Mouse (Mus musculus) intestine, postnatal 0 days (tissue): ENCODE measurements around the gene Gmds. TPM values are rescaled to one million over a fixed set of nuclear protein-coding genes. Genes with fewer than 3 reads are reported as not detected.

Experiments used
- ATAC-seq: fragments of 200-750 bp; cut with Nextera tagmentation; 2 replicates; pipeline ENCODE4 v1.8.0; 2017; ENCODE audit warnings: mild to moderate bottlenecking, moderate TSS enrichment, moderate library complexity
- H3K27ac ChIP-seq: fragments of 300-500 bp; sonication (generic); 2 replicates; pipeline ENCODE4 v1.5.1; 2014; ENCODE audit warnings: mild to moderate bottlenecking, low read depth, low read length, moderate library complexity
- H3K27me3 ChIP-seq: fragments of 300-500 bp; sonication (generic); replicated peaks from 2 replicates; pipeline ENCODE4 v1.6.1; 2014; ENCODE audit warnings: low read length, mixed read lengths; ENCODE audit not compliant: control insufficient read depth, insufficient read depth
- H3K36me3 ChIP-seq: fragments of 300-500 bp; sonication (generic); 2 replicates; pipeline ENCODE4 v1.6.1; 2014; ENCODE audit warnings: mild to moderate bottlenecking, moderate library complexity; ENCODE audit not compliant: control insufficient read depth, insufficient read depth
- H3K4me1 ChIP-seq: fragments of 300-500 bp; sonication (generic); replicated peaks from 2 replicates; pipeline ENCODE4 v1.6.1; 2014; ENCODE audit warnings: antibody characterized with exemption, low read length, mixed read lengths; ENCODE audit not compliant: control insufficient read depth, insufficient read depth
- H3K4me2 ChIP-seq: fragments of 300-500 bp; sonication (generic); replicated peaks from 2 replicates; pipeline ENCODE4 v1.6.1; 2014; ENCODE audit warnings: low read depth, mild to moderate bottlenecking, moderate library complexity
- H3K4me3 ChIP-seq: fragments of 300-500 bp; sonication (generic); 2 replicates; pipeline ENCODE4 v1.5.1; 2014; ENCODE audit warnings: low read depth, low read length
- H3K9ac ChIP-seq: fragments of 300-500 bp; sonication (generic); 2 replicates; pipeline ENCODE4 v1.6.1; 2014; ENCODE audit warnings: mild to moderate bottlenecking, low read depth, low read length
- H3K9me3 ChIP-seq: fragments of 300-500 bp; sonication (generic); 2 replicates; pipeline ENCODE4 v1.6.1; 2016; ENCODE audit warnings: mixed run types; ENCODE audit not compliant: control insufficient read depth
- CTCF ChIP-seq: sonication (generic); IDR thresholded peaks from 2 replicates; pipeline ENCODE4 v1.5.1; 2016; ENCODE audit warnings: low read depth, mild to moderate bottlenecking, control low read depth, antibody characterized with exemption, moderate library complexity
- WGBS: fragments of 180-500 bp; shearing (Covaris S2); extraction: QIAGEN DNeasy Blood & Tissue Kit; methylation state at CpG from one replicate; pipeline ENCODE4 v1.1.7; 2014; 5-methylcytosine and 5-hydroxymethylcytosine counted together
- polyA plus RNA-seq: library from polyadenylated mRNA; unstranded; fragments of >200 nt; fragmentation: Nextera tagmentation; extraction: Ambion mirVana; gene quantifications from 2 replicates; pipeline ENCODE4 v1.2.1, GENCODE M21; 2015

The Gmds gene
- polyA plus RNA-seq, 1 experiment from 2014 or later = 126 TPM

DNA sequence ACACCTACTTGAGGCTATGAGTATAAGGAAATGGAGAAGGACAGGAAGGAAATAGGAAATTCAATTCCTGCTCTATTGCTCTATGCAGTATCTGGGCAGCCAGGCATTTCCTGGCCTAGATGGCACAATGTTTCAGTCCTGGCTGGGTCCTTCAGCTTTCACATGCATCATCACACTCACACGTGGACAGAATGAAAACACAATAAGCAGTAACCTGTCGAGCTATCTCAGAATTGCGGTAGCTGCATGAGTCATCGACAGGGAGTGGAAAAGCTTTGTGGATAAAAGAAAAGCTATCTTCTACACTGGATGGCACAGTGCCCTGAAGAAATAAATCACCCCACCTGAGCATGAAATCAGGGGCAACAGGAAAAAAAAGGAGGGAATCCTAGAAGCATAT, 96.3 kb downstream of the Gmds start:
- Histone ChIP-seq H3K36me3 (no peaks in the 10 kb centered on the region), H3K4me2 (no peak overlapping the region), H3K4me1 (peaks cover 5% of the 10 kb centered on the region; the same call in 1 of the 2 replicates), H3K4me3 (no peak overlapping the region), H3K9me3 (no peaks in the 10 kb centered on the region), H3K9ac (no peak overlapping the region), H3K27me3 (no peaks in the 10 kb centered on the region), H3K27ac (no peak overlapping the region)
- TF ChIP-seq CTCF = no peak
- ATAC-seq = peak; percentile 69
- 27% methylated on average over 4 of the region's 4 CpGs for WGBS

DNA sequence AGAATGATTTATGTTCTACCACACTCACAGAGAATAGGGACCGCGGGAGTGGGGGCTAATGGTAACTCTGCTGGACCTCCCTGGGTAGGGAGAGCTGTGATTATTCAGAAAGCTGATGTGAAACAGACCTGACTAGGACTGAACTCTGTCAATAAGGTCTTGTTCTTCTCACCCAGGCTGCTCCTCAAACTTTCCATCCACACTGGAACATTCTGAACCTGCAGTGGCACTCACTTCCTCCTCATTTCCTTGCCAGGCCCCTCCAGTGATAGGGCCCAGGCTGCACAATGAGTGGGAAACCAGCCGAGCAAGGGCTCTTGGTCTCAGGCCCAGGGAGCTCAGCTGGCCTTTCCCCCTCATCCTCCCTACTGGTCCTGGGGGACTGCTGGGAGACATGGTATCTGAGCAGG, 102.3 kb downstream of the Gmds start:
- Histone ChIP-seq H3K9me3 (no peaks in the 10 kb centered on the region), H3K4me2 (no peak overlapping the region), H3K27me3 (no peaks in the 10 kb centered on the region), H3K36me3 (no peaks in the 10 kb centered on the region), H3K27ac (no peak overlapping the region), H3K4me3 (no peak overlapping the region), H3K4me1 (no peaks in the 10 kb centered on the region), H3K9ac (no peak overlapping the region)
- TF ChIP-seq CTCF = no peak
- 39% methylated on average over 3 of the region's 3 CpGs for WGBS
- no peak for ATAC-seq

DNA sequence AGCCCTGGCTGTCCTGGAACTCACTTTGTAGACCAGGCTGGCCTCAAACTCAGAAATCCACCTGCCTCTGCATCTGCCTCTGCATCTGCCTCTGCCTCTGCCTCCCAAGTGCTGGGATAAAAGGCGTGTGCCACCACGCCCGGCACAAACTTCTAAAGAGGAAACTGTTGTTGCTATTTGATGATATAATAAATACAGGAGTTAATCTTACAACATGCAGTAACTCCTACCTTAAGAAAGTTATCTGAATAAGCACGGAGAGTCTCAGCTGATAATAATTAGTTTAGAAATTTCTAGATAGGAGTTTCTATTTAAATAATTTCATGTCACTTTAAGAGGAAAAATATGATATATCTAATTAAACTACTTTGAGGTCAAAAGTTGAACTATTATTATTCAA, 103.5 kb downstream of the Gmds start:
- Histone ChIP-seq H3K9me3 (no peaks in the 10 kb centered on the region), H3K9ac (no peak overlapping the region), H3K4me2 (no peak overlapping the region), H3K27ac (no peak overlapping the region), H3K4me1 (no peaks in the 10 kb centered on the region), H3K27me3 (no peaks in the 10 kb centered on the region), H3K4me3 (no peak overlapping the region), H3K36me3 (no peaks in the 10 kb centered on the region)
- no peak for TF ChIP-seq CTCF
- WGBS = 56% methylated on average over 4 of the region's 4 CpGs
- ATAC-seq = no peak

- no peak for ATAC-seq
- H3K4me3 ChIP-seq = no peak overlapping the region
- no peak overlapping the region for H3K4me2 ChIP-seq
- no peak overlapping the region for H3K27ac ChIP-seq
- no peak overlapping the region for H3K9ac ChIP-seq
- H3K27me3 ChIP-seq = no peaks in the 10 kb centered on the region
- H3K36me3 ChIP-seq = no peaks in the 10 kb centered on the region
- TF ChIP-seq CTCF = no peak
- H3K9me3 ChIP-seq = no peaks in the 10 kb centered on the region
- WGBS = 55% methylated on average over 9 of the region's 9 CpGs
- H3K4me1 ChIP-seq = no peaks in the 10 kb centered on the region
Observed at GRCm38 (mm10) chr13:32234019-32234418, 104.5 kb downstream of the Gmds start.

DNA sequence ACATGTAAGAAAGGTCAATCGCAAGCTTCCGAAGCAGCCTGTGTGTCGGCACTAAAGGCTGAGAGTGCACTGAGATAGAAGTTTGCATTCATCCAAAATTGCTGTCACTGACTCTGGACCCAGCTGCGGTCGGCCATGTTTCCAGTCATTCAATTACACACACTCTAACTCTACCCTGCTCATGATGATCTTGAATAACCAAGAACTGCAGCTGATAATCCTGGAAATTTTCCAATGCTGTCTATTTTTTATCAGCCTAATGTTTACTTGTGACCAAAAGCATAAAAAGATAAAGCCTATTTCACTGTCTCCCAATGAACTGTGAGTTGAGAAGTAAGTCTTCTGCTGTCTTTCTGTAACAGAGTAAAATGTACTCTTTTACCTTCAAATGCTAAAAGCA, 106.1 kb downstream of the Gmds start:
- no peak overlapping the region for H3K4me3 ChIP-seq
- H3K36me3 ChIP-seq = no peaks in the 10 kb centered on the region
- no peak for TF ChIP-seq CTCF
- no peak overlapping the region for H3K9ac ChIP-seq
- no peaks in the 10 kb centered on the region for H3K4me1 ChIP-seq
- H3K9me3 ChIP-seq = no peaks in the 10 kb centered on the region
- no peak for ATAC-seq
- H3K4me2 ChIP-seq = no peak overlapping the region
- H3K27me3 ChIP-seq = no peaks in the 10 kb centered on the region
- 86% methylated on average over 5 of the region's 5 CpGs for WGBS
- H3K27ac ChIP-seq = no peak overlapping the region

- Histone ChIP-seq H3K4me2 (no peak overlapping the region), H3K4me1 (no peaks in the 10 kb centered on the region), H3K4me3 (no peak overlapping the region), H3K9me3 (no peaks in the 10 kb centered on the region), H3K36me3 (no peaks in the 10 kb centered on the region), H3K9ac (no peak overlapping the region), H3K27me3 (no peaks in the 10 kb centered on the region), H3K27ac (no peak overlapping the region)
- ATAC-seq = no peak
- 78% methylated on average over 5 of the region's 5 CpGs for WGBS
- no peak for TF ChIP-seq CTCF
Observed at GRCm38 (mm10) chr13:32231956-32232355, 106.6 kb downstream of the Gmds start.
